Mouse (Mus musculus): Measurements from ENCODE around the gene Inpp5f. TPM values are rescaled to one million over a fixed set of nuclear protein-coding genes. Genes with fewer than 3 reads are reported as not detected.
A peak's percentile ranks its signal among the peaks of the same experiment; 100 is the strongest.

Gene Inpp5f
- total and polyA plus RNA-seq, 3 experiments: 1.5 to 4.5 (median 4.1) TPM

DNA sequence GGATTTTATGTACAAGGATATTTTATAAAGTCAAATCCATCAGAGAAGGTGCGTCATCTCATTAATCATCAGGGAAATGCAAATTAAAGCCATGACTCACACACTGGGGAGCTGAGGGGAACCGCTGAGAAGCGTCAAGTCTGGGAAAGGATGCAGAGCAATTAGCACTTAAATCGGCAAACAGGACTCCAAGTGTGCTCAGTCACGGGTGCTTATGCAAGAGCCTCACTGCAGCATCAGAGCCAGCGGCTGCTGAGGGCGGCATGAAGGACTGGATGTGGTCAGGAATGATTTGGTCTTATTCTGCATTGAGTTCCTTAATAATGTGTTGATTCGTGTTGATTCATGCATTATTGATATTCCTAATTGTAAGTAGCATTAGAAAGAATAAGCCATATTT is 60.8 kb downstream of the Inpp5f start:
- H3K27ac ChIP-seq: no peak overlapping the region
- intact Hi-C loops (cut with DNase I): loop anchor here (5.0 kb wide), 1 partner anchor 50 kb away; no protein-coding TSS in a partner anchor
- H3K36me3 ChIP-seq (ENCODE audit: control insufficient read depth, insufficient read depth, low read length): no peaks in the 10 kb centered on the region
- TF ChIP-seq POLR2A (IDR thresholded peaks at IDR 0.05; ENCODE audit: insufficient read depth, low read depth, low read length) (no peak), EP300 (IDR thresholded peaks at IDR 0.05; ENCODE audit: insufficient read depth, low read depth, low read length) (no peak), CTCF (IDR thresholded peaks at IDR 0.05) (no peak)
- H3K9ac ChIP-seq (ENCODE audit: low read depth, low read length): no peak overlapping the region
- H3K79me2 ChIP-seq (replicated peaks; ENCODE audit: control insufficient read depth, insufficient read depth, low read length): no peaks in the 10 kb centered on the region
- no peaks in the 10 kb centered on the region for H3K4me1 ChIP-seq (ENCODE audit: control insufficient read depth, insufficient read depth, low read length)
- DNase-seq: peak in 1 of 2 experiments; percentile 17
- WGBS: 44% methylated on average over 8 of the region's 8 CpGs
- no peaks in the 10 kb centered on the region for H3K27me3 ChIP-seq (ENCODE audit: control insufficient read depth, insufficient read depth, low read length)
- H3K4me3 ChIP-seq: peak overlapping the region; percentile 14; the same call in 1 of the 2 replicates

DNA sequence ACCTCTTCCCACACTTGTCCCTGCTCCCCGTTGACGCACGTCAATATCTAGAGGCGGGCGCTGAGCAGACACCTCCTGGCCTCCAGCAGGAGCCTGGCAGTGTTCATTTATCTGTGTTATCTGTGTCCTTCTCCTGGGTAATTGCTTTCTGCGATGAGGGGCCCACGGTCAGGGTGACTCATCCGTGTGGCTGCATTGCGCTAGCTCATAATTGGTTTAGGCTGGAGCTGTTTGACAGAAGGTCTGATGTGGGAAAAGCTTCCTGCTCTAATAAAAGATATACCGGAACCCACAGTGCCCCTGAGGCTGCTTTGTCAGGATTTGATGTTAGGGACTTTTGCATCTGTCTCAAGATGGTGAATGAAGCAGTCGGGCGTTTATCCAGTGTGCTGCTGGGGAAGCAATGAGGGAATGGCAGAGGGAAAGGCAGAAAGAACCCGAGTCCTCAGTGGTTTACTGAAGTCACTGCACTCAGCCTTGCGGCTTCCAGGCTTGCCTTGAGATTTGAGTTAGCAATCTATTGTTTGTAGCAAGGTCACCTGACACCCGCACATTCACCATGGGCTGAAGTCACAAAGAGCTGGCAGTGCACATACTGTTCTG is 61.4 kb downstream of the Inpp5f start:
- TF ChIP-seq CTCF (IDR thresholded peaks at IDR 0.05) (no peak), EP300 (IDR thresholded peaks at IDR 0.05; ENCODE audit: insufficient read depth, low read depth, low read length) (no peak), POLR2A (IDR thresholded peaks at IDR 0.05; ENCODE audit: insufficient read depth, low read depth, low read length) (no peak)
- H3K4me1 ChIP-seq (ENCODE audit: control insufficient read depth, insufficient read depth, low read length): no peaks in the 10 kb centered on the region
- H3K27me3 ChIP-seq (ENCODE audit: control insufficient read depth, insufficient read depth, low read length): no peaks in the 10 kb centered on the region
- H3K27ac ChIP-seq: no peak overlapping the region
- no peaks in the 10 kb centered on the region for H3K79me2 ChIP-seq (replicated peaks; ENCODE audit: control insufficient read depth, insufficient read depth, low read length)
- intact Hi-C loops (cut with DNase I): loop anchor here (5.0 kb wide), 1 partner anchor 50 kb away; no protein-coding TSS in a partner anchor
- no peak overlapping the region for H3K9ac ChIP-seq (ENCODE audit: low read depth, low read length)
- peak overlapping the region; percentile 14; the same call in 1 of the 2 replicates for H3K4me3 ChIP-seq
- whole genome bisulfite sequencing: 24% methylated on average over 15 of the region's 15 CpGs
- no peak for DNase-seq
- no peaks in the 10 kb centered on the region for H3K36me3 ChIP-seq (ENCODE audit: control insufficient read depth, insufficient read depth, low read length)

DNA sequence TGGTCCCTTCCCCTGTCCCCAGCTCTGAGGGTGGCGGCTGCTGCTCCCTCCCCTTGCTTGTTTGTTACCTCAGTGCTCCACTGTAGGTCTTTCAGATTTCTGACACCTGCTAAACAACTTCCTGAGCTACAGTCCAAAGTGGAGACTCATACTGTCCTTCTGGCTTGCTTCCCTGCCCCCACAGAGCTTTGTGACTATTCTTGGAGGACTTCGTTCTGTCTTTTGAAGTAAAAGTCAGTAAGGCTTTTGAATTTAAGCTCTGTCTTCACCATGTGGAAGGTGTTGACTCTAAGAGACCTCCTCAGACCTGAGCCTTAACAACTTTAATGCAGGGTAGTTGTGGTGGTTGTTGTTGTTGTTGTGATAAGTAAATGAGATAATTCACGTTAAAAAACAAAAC is 67.4 kb downstream of the Inpp5f start:
- Histone ChIP-seq H3K9ac (ENCODE audit: low read depth, low read length) (no peak overlapping the region), H3K4me1 (ENCODE audit: control insufficient read depth, insufficient read depth, low read length) (no peaks in the 10 kb centered on the region), H3K79me2 (replicated peaks; ENCODE audit: control insufficient read depth, insufficient read depth, low read length) (no peaks in the 10 kb centered on the region), H3K36me3 (ENCODE audit: control insufficient read depth, insufficient read depth, low read length) (no peaks in the 10 kb centered on the region), H3K27ac (no peak overlapping the region), H3K27me3 (ENCODE audit: control insufficient read depth, insufficient read depth, low read length) (no peaks in the 10 kb centered on the region), H3K4me3 (no peak overlapping the region)
- TF ChIP-seq CTCF (IDR thresholded peaks at IDR 0.05) (no peak), POLR2A (IDR thresholded peaks at IDR 0.05; ENCODE audit: insufficient read depth, low read depth, low read length) (no peak), EP300 (IDR thresholded peaks at IDR 0.05; ENCODE audit: insufficient read depth, low read depth, low read length) (no peak)
- 81% methylated on average over 3 of the region's 3 CpGs for WGBS
- DNase-seq: no peak
- intact Hi-C loops (cut with DNase I): no loop called here

GRCm38 (mm10) chr7:128687821-128688564 is 76.9 kb downstream of the Inpp5f start:
- intact Hi-C loops (cut with DNase I): loop anchor here (5.0 kb wide), 1 partner anchor 316 kb away; no protein-coding TSS in a partner anchor
- no peaks in the 10 kb centered on the region for H3K27me3 ChIP-seq (ENCODE audit: control insufficient read depth, insufficient read depth, low read length)
- DNase-seq: peak; percentile 74 to 77
- no peaks in the 10 kb centered on the region for H3K36me3 ChIP-seq (ENCODE audit: control insufficient read depth, insufficient read depth, low read length)
- no peaks in the 10 kb centered on the region for H3K79me2 ChIP-seq (replicated peaks; ENCODE audit: control insufficient read depth, insufficient read depth, low read length)
- TF ChIP-seq CTCF (IDR thresholded peaks at IDR 0.05) (no peak), POLR2A (IDR thresholded peaks at IDR 0.05; ENCODE audit: insufficient read depth, low read depth, low read length) (no peak), EP300 (IDR thresholded peaks at IDR 0.05; ENCODE audit: insufficient read depth, low read depth, low read length) (no peak)
- H3K27ac ChIP-seq: no peak overlapping the region
- H3K9ac ChIP-seq (ENCODE audit: low read depth, low read length): no peak overlapping the region
- no peaks in the 10 kb centered on the region for H3K4me1 ChIP-seq (ENCODE audit: control insufficient read depth, insufficient read depth, low read length)
- WGBS: 53% methylated on average over 56 of the region's 56 CpGs
- H3K4me3 ChIP-seq: peak overlapping the region; percentile 56

DNA sequence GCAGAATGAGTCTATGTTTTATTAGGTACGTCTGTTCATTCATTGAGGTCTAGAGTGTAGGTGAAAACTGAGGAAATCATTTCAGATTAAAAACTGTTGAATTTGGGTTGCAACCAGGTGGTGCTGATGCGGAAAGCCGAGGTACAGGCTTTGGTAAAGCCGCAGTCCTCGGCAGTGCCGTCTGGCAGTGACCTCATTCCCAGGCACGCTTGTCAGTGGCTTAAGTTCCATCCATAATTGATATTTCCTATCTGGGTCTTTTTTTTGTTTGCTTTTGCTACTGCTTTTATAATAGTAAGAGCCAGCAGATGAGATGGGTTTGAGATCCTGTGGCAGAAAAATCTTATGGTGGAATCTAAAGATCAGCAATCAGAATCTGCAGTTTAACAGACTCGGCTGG is 78.2 kb downstream of the Inpp5f start:
- intact Hi-C loops (cut with DNase I): loop anchor here (5.0 kb wide), 1 partner anchor 317 kb away; no protein-coding TSS in a partner anchor
- H3K4me3 ChIP-seq: no peak overlapping the region
- H3K4me1 ChIP-seq (ENCODE audit: control insufficient read depth, insufficient read depth, low read length): no peaks in the 10 kb centered on the region
- DNase-seq: no peak
- H3K79me2 ChIP-seq (replicated peaks; ENCODE audit: control insufficient read depth, insufficient read depth, low read length): no peaks in the 10 kb centered on the region
- H3K36me3 ChIP-seq (ENCODE audit: control insufficient read depth, insufficient read depth, low read length): no peaks in the 10 kb centered on the region; the same call in 1 of the 2 replicates
- 92% methylated on average over 8 of the region's 8 CpGs for WGBS
- H3K27ac ChIP-seq: no peak overlapping the region
- TF ChIP-seq POLR2A (IDR thresholded peaks at IDR 0.05; ENCODE audit: insufficient read depth, low read depth, low read length) (no peak), CTCF (IDR thresholded peaks at IDR 0.05) (no peak), EP300 (IDR thresholded peaks at IDR 0.05; ENCODE audit: insufficient read depth, low read depth, low read length) (no peak)
- H3K27me3 ChIP-seq (ENCODE audit: control insufficient read depth, insufficient read depth, low read length): no peaks in the 10 kb centered on the region
- no peak overlapping the region for H3K9ac ChIP-seq (ENCODE audit: low read depth, low read length)

DNA sequence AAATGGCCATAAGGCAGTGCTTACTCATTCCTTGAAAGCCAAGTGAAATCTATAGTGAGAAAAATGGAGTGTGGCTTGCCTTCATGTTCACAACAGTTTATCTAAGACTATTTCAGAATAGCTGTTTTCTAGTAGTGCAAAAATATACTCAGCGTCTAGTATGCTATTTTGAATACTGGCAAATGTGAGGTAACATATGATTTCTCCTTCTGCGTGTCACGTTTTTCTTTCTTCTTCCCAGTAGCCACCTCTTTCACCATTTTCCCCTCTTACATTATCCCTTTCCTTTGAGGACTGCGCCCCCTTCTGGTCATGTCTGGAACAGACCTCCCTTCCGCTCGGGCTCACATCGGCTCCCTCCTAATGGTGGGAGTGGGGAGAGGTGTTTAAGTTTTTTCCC is 78.9 kb downstream of the Inpp5f start:
- Histone ChIP-seq H3K36me3 (ENCODE audit: control insufficient read depth, insufficient read depth, low read length) (no peaks in the 10 kb centered on the region; the same call in 1 of the 2 replicates), H3K4me3 (no peak overlapping the region), H3K4me1 (ENCODE audit: control insufficient read depth, insufficient read depth, low read length) (no peaks in the 10 kb centered on the region), H3K9ac (ENCODE audit: low read depth, low read length) (no peak overlapping the region), H3K79me2 (replicated peaks; ENCODE audit: control insufficient read depth, insufficient read depth, low read length) (no peaks in the 10 kb centered on the region), H3K27me3 (ENCODE audit: control insufficient read depth, insufficient read depth, low read length) (no peaks in the 10 kb centered on the region), H3K27ac (no peak overlapping the region)
- peak; percentile 87; the same call in 1 of the 2 replicates for TF ChIP-seq EP300 (IDR thresholded peaks at IDR 0.05; ENCODE audit: insufficient read depth, low read depth, low read length)
- no peak; the same call in 1 of the 2 replicates for TF ChIP-seq CTCF (IDR thresholded peaks at IDR 0.05)
- intact Hi-C loops (cut with DNase I): loop anchor here (1.0 kb wide), 2 partner anchors 127 to 216 kb away; no protein-coding TSS in a partner anchor
- 14% methylated on average over 7 of the region's 7 CpGs for WGBS
- DNase-seq: peak; percentile 76 to 90

Measured in heart, adult 2 months (tissue).